Comparison of ENCODE assay signal across 8 mouse cellular contexts in the genomic region with DNA sequence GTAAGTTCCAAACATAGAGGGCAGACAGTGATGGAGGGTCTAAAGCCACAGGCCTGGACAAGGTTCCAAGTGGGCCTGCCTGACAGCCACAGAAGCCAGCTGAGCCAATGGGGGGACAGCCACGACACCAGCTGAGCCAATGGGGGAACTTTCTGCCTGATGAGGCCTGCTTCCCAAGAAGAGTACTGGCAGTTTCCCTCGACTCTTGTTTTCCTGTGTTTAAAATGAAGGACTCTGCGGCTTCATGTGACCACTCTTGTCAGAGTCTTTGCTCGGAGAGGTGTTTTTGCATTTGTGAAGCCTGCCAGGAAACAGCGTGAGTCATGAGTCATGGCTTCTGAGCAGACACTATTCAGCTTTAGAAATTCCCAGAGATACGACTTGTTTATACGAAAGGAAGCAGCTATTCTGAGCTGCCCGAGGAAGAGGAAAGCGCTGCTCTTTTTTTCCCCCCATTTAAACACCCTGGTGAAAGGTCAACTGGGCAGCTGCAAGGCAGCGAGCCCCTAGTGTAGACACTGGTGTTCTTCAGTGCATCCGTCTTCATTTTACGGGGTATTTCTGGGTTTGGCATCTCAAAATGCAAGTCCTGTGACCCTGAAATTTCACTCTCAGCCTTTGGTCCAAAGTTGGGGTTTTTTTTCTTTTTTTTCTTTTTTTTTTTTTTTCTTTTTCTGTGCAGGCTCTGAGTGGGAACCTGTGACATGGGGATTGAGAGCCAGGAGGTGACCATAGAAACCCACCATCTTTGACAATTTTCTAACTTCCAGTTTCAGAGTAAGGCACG.
DNase-seq lines count a peak whose midpoint lies in the region; ATAC-seq and TF ChIP-seq lines count a peak whose summit lies in the region.

No protein-coding gene starts in this region.

- peak overlapping the region; percentile 58 for H3K27ac ChIP-seq in testis, adult 2 months (ENCODE audit: control insufficient read depth, insufficient read depth, low read depth, low read length)

- intact Hi-C loops in gastrocnemius, postnatal 14 days (cut with DNase I; ENCODE audit: low total_unique reads) = no loop called here
- intact Hi-C loops in left cerebral cortex, postnatal 25 days (cut with DNase I) = loop anchor here (10.0 kb wide), 1 partner anchor 351 kb away; no protein-coding TSS in a partner anchor

- peaks cover 6% of the 10 kb centered on the region for H3K4me1 ChIP-seq in testis, adult 2 months (ENCODE audit: control insufficient read depth, insufficient read depth, low read length)

- TF ChIP-seq CTCF in testis, adult 2 months (IDR thresholded peaks at IDR 0.05; ENCODE audit: control insufficient read depth, insufficient read depth, insufficient replicate concordance, low read depth, low read length) = no peak

- DNase-seq in testis, postnatal 10 days (ENCODE audit: low spot score) = no peak
- DNase-seq in gastrocnemius, postnatal 14 days = peak; percentile 59
- DNase-seq in left cerebral cortex, postnatal 25 days (ENCODE audit: low spot score in 2 of 2) = peak; percentile 63 to 86
- DNase-seq in mesoderm, embryonic 11.5 days (ENCODE audit: low read depth, low spot score) = peak; percentile 43
- peak; percentile 66 for DNase-seq in telencephalon, adult 2 months (ENCODE audit: low read depth, low spot score)

- no peaks in the 10 kb centered on the region for H3K27me3 ChIP-seq in testis, adult 2 months (ENCODE audit: control insufficient read depth, insufficient read depth, low read length)

- no peak overlapping the region for H3K4me3 ChIP-seq in testis, adult 2 months (ENCODE audit: control insufficient read depth, low read depth, low read length)

- H3K36me3 ChIP-seq in testis, adult 2 months (ENCODE audit: control insufficient read depth, insufficient read depth, low read length) = no peaks in the 10 kb centered on the region

- ATAC-seq in common myeloid progenitor, adult 5-6 weeks (replicated peaks; ENCODE audit: low read depth, poor library complexity, severe bottlenecking) = peak; percentile 40
- peak; percentile 40 for ATAC-seq in inflammation-experienced regulatory T-cells, adult 6 months

- TF ChIP-seq POLR2A in testis, adult 2 months (IDR thresholded peaks at IDR 0.05; ENCODE audit: control insufficient read depth, low read depth, low read length) = no peak
